Mouse (Mus musculus): ENCODE data around the gene 9030612E09Rik. TPM values are rescaled to one million over a fixed set of nuclear protein-coding genes. Genes with fewer than 3 reads are reported as not detected.

The 9030612E09Rik gene
- polyA plus RNA-seq, 1 experiment from 2014 or later = not detected

DNA sequence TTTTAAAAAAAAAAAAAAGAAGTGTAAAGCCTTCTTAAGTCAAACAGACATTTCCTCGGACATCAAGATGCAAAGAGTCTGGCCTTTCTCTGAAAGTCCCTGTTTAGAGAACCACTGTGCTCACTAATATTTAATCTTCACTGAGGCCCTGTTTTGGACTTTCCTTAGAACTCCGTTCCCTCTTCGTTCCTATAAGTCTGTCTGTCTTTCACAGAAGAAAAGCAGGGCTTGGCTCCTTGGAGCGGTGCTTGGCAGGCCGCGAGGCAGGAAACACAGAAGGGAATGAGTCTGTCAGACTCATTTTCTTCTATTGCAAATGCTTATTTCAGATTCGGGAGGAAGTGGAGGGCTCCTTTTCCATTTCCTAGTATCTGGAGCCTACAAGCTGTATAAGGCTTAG is 5.7 kb upstream of the 9030612E09Rik start:
- H3K4me3 ChIP-seq (ENCODE audit: low read depth, low read length) = no peak overlapping the region
- DNase-seq (no peak), ATAC-seq (no peak)
- no peaks in the 10 kb centered on the region for H3K36me3 ChIP-seq (replicated peaks; ENCODE audit: insufficient read depth, low read length)
- H3K27me3 ChIP-seq (ENCODE audit: insufficient read depth, low read length) = peaks cover 42% of the 10 kb centered on the region
- TF ChIP-seq CTCF (IDR thresholded peaks at IDR 0.05; ENCODE audit: low read depth) (no peak), EP300 (IDR thresholded peaks at IDR 0.05; ENCODE audit: low read depth) (no peak)
- no peak overlapping the region for H3K4me2 ChIP-seq (ENCODE audit: low read depth, low read length)
- peaks cover 3% of the 10 kb centered on the region; the same call in 1 of the 2 replicates for H3K4me1 ChIP-seq (ENCODE audit: insufficient read depth)
- 73% methylated on average over 7 of the region's 7 CpGs for WGBS (ENCODE audit: insufficient replicate concordance)
- H3K9me3 ChIP-seq (ENCODE audit: low read length) = no peaks in the 10 kb centered on the region
- H3K9ac ChIP-seq (replicated peaks) = no peak overlapping the region
- no peak overlapping the region for H3K27ac ChIP-seq (ENCODE audit: low read depth)

DNA sequence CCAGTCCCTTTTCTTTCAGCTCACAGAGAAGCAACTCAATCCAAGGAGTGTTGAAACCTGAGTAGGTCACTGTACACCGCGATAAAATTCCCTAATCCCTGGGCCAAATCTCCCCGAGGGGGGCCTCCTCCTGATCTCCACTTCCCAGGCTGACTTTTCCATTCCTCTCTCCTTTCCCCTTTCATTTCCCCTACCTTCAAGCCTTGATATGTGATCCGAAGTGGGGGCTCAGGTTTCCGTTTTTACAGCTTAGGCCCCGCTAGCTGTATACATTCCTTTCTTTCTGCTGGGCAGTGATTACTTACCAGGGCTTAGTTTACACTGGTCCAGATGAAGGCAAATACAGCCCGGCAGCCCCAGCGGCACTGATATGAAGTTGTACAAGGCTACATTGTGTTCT is 3.4 kb upstream of the 9030612E09Rik start:
- ATAC-seq (no peak), DNase-seq (no peak)
- no peak overlapping the region for H3K4me3 ChIP-seq (ENCODE audit: low read depth, low read length)
- H3K4me2 ChIP-seq (ENCODE audit: low read depth, low read length) = no peak overlapping the region
- no peaks in the 10 kb centered on the region for H3K36me3 ChIP-seq (replicated peaks; ENCODE audit: insufficient read depth, low read length)
- 6% methylated on average over 8 of the region's 8 CpGs for WGBS (ENCODE audit: insufficient replicate concordance)
- TF ChIP-seq CTCF (IDR thresholded peaks at IDR 0.05; ENCODE audit: low read depth) (no peak), EP300 (IDR thresholded peaks at IDR 0.05; ENCODE audit: low read depth) (no peak)
- peaks cover 12% of the 10 kb centered on the region for H3K4me1 ChIP-seq (ENCODE audit: insufficient read depth)
- no peaks in the 10 kb centered on the region for H3K9me3 ChIP-seq (ENCODE audit: low read length)
- no peak overlapping the region for H3K9ac ChIP-seq (replicated peaks)
- peaks cover 65% of the 10 kb centered on the region for H3K27me3 ChIP-seq (ENCODE audit: insufficient read depth, low read length)
- H3K27ac ChIP-seq (ENCODE audit: low read depth) = no peak overlapping the region

DNA sequence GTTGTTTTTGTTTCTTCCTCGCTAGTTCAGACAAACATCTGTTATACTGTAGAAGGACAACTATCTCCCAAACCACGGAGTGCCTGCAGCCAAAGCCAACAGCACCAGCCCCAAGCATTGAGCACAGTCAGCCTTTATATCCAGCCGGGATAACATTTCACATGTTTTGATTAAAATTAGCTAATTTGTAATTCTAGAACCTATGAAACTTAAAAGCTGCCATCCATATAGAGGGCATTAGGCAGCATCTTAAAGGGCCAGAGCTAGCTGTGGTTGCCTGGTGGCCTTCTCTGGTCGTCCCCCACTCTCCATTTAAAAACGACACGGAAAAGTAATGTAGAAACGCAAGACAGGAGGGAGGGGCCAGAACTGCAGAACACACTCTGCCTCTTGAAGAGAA is 2.4 kb upstream of the 9030612E09Rik start:
- DNase-seq (no peak), ATAC-seq (no peak)
- H3K27ac ChIP-seq (ENCODE audit: low read depth) = no peak overlapping the region
- H3K27me3 ChIP-seq (ENCODE audit: insufficient read depth, low read length) = peaks cover 74% of the 10 kb centered on the region
- 7% methylated on average over 7 of the region's 7 CpGs for WGBS (ENCODE audit: insufficient replicate concordance)
- no peaks in the 10 kb centered on the region for H3K36me3 ChIP-seq (replicated peaks; ENCODE audit: insufficient read depth, low read length)
- no peak overlapping the region for H3K4me2 ChIP-seq (ENCODE audit: low read depth, low read length)
- H3K9ac ChIP-seq (replicated peaks) = no peak overlapping the region
- no peak for TF ChIP-seq CTCF (IDR thresholded peaks at IDR 0.05; ENCODE audit: low read depth)
- TF ChIP-seq EP300 (IDR thresholded peaks at IDR 0.05; ENCODE audit: low read depth) = no peak
- H3K4me3 ChIP-seq (ENCODE audit: low read depth, low read length) = no peak overlapping the region
- H3K9me3 ChIP-seq (ENCODE audit: low read length) = no peaks in the 10 kb centered on the region
- peaks cover 12% of the 10 kb centered on the region for H3K4me1 ChIP-seq (ENCODE audit: insufficient read depth)

DNA sequence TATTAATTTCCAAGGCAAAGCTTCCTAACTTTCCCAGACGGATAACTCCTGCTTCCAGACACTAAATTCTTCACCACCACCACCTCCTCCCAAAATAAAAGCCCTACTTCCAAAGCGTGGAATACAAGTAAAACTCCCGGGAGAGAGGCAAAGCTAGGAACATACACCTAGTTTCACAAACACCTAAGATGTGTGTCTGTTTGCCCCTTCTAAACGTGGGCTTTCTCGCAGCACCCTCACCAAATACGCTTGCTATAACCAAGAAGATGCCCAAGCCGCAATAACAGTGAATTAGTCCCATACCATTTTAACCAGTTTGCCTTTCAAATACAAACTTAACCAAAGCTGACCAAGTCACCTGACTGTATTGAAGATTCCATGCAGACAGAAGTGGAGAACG is 1.9 kb upstream of the 9030612E09Rik start:
- no peak overlapping the region for H3K4me3 ChIP-seq (ENCODE audit: low read depth, low read length)

DNA sequence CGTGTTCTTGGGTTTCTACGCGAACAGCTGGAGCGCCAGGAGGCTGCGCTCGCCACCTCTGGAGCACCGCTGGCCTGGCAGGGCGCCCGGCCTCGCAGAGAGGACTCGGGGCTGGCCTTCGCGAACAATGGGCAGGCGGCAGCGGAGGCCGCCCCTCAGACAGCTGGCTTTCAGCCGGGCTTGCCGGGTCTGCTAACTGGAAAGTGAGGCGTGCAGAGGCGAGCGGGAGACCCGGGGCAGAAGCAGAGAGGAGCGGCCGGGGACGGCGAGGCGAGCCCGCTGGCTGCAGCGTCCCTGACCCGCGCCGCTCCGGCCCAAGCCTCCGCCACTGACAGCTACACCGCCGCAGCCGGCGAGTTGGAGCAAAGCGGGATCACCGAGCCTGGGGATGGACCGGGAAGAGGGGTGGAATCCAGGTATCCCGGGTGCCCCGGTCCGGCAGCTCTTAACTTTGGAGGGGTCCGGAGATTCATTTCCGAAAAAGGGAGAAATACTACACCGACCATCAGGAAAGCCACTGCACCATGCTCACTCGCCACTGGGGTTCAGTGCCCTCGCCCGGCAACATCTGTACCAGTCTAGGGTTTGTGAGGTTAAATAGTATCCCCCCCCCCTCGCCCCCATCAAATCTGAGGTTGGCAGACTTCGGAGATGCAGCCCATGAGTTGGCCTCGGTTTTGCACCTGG is 1.2 kb upstream of the 9030612E09Rik start:
- Histone ChIP-seq H3K27ac (ENCODE audit: low read depth) (no peak overlapping the region), H3K27me3 (ENCODE audit: insufficient read depth, low read length) (peaks cover 79% of the 10 kb centered on the region), H3K4me2 (ENCODE audit: low read depth, low read length) (peak overlapping the region; percentile 86), H3K4me3 (ENCODE audit: low read depth, low read length) (peak overlapping the region; percentile 56), H3K9ac (replicated peaks) (peak overlapping the region; percentile 4; the same call in 1 of the 2 replicates), H3K9me3 (ENCODE audit: low read length) (no peaks in the 10 kb centered on the region), H3K4me1 (ENCODE audit: insufficient read depth) (peaks cover 12% of the 10 kb centered on the region), H3K36me3 (replicated peaks; ENCODE audit: insufficient read depth, low read length) (no peaks in the 10 kb centered on the region)
- ATAC-seq = no peak
- DNase-seq = peak; percentile 59
- under 1% methylated on average over 53 of the region's 53 CpGs for WGBS (ENCODE audit: insufficient replicate concordance)
- TF ChIP-seq EP300 (IDR thresholded peaks at IDR 0.05; ENCODE audit: low read depth) = no peak
- peak; percentile 19; the same call in 1 of the 2 replicates for TF ChIP-seq CTCF (IDR thresholded peaks at IDR 0.05; ENCODE audit: low read depth)

More for the DNA sequence above, 1.9 kb upstream of the 9030612E09Rik start:
- Histone ChIP-seq H3K9ac (replicated peaks) (no peak overlapping the region), H3K27ac (ENCODE audit: low read depth) (no peak overlapping the region), H3K4me1 (ENCODE audit: insufficient read depth) (peaks cover 12% of the 10 kb centered on the region), H3K9me3 (ENCODE audit: low read length) (no peaks in the 10 kb centered on the region), H3K36me3 (replicated peaks; ENCODE audit: insufficient read depth, low read length) (no peaks in the 10 kb centered on the region), H3K27me3 (ENCODE audit: insufficient read depth, low read length) (peaks cover 76% of the 10 kb centered on the region), H3K4me2 (ENCODE audit: low read depth, low read length) (peak overlapping the region; percentile 86)
- TF ChIP-seq EP300 (IDR thresholded peaks at IDR 0.05; ENCODE audit: low read depth) (no peak), CTCF (IDR thresholded peaks at IDR 0.05; ENCODE audit: low read depth) (no peak)
- 8% methylated on average over 8 of the region's 8 CpGs for WGBS (ENCODE audit: insufficient replicate concordance)
- ATAC-seq (no peak), DNase-seq (no peak)

DNA sequence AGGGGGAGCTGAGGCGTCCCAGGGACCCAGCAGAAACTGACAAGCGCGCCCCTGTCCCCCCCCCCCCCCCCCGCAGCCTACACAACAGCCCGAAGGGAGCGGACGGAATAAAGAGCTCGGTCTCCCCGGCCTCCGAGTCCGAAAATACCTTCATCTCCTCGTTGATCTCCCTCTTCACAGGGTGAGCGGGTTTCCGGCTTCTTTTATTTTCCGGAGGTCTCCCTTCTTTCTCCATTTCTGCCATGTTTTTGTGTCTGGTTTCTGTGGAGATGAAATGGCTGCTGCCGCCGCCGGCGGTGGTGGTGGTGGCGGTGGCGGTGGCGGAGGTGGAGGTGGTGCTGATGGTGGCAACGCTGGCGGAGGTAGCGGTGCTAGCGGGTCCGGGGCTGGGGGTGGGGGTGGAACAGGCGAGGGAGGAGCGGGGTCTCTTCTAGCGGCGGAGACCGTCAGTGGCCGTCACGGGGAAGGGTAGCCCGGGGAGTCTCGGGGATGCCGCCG is 627 bp upstream of the 9030612E09Rik start:
- Histone ChIP-seq H3K27ac (ENCODE audit: low read depth) (no peak overlapping the region), H3K4me1 (ENCODE audit: insufficient read depth) (peaks cover 12% of the 10 kb centered on the region), H3K27me3 (ENCODE audit: insufficient read depth, low read length) (peaks cover 80% of the 10 kb centered on the region), H3K4me2 (ENCODE audit: low read depth, low read length) (peak overlapping the region; percentile 86), H3K9me3 (ENCODE audit: low read length) (no peaks in the 10 kb centered on the region), H3K36me3 (replicated peaks; ENCODE audit: insufficient read depth, low read length) (no peaks in the 10 kb centered on the region), H3K9ac (replicated peaks) (no peak overlapping the region), H3K4me3 (ENCODE audit: low read depth, low read length) (peak overlapping the region; percentile 56)
- WGBS (ENCODE audit: insufficient replicate concordance) = under 1% methylated on average over 30 of the region's 38 CpGs
- no peak for DNase-seq
- no peak for ATAC-seq
- TF ChIP-seq EP300 (IDR thresholded peaks at IDR 0.05; ENCODE audit: low read depth) = no peak
- TF ChIP-seq CTCF (IDR thresholded peaks at IDR 0.05; ENCODE audit: low read depth) = no peak

Data from liver, postnatal 0 days (tissue).